Mouse (Mus musculus): ENCODE measurements around the gene Ahsa1. TPM values are rescaled to one million over a fixed set of nuclear protein-coding genes. Genes with fewer than 3 reads are reported as not detected.
A peak's percentile ranks its signal among the peaks of the same experiment; 100 is the strongest.
"Not testable (repeated sequence)": the region's sequence is repeated elsewhere in the genome, so short reads cannot be mapped to it uniquely, and the experiment has no call there.

The Ahsa1 gene
- 100 to 1,000 TPM; 104 to 108 TPM for total RNA-seq (2021)
- long read RNA-seq, experiment 1, transcript Ahsa1-201 (9 exons, 1,377 nt) = major isoform, 94 of 101 reads
- long read RNA-seq, experiment 1, partial matches to known transcripts = 1 of 101 reads
- long read RNA-seq, experiment 1, other reads (novel, unspliced or antisense) = 6 of 101 reads
- long read RNA-seq, experiment 2, transcript Ahsa1-201 (9 exons, 1,377 nt) = major isoform, 127 of 130 reads
- long read RNA-seq, experiment 2, partial matches to known transcripts = 1 of 130 reads
- long read RNA-seq, experiment 2, other reads (novel, unspliced or antisense) = 1 of 130 reads

DNA sequence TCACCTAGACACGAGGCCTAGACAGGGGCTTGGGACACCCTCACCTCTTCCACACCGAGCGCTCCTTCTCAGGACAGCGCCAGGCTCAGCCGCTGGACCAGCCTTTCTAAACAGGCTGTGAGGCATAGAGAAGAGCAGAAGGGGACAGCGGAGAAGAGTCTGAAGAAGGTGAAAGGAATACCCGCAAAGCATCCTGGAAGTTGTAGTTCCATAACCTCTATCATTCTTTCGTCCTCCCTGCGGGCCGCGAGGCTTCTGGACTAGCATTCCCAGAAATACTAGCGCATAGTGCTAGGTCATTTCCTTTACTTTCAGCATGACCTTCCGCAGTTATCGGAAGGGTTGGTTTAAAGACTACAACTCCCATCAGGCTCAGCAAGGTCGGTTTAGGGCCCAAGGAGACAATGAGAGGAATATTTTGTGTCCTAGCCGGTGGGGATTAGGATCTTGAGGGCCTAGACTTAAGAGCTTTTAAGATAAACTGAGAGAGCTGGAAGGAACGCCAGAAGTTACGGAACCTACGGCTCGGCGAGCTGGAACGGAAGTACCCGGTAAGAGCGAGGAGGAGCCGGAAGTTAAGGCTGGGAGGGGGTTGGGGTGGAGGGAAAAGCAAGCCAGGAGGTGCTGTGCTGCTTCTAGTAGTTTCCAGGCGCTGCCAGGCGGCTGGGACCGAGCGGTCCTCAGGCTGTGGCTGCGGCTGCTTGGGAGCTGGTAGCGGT lies at the start of gene Ahsa1, which contains the start of gene Vipas39:
Gene Ahsa1, plus strand, starts transcription at position 372 of the 719 bp plus-strand sequence.
Gene Vipas39, minus strand, starts transcription at position 149 of the 719 bp plus-strand sequence.
- DNase-seq = peak; percentile 68

DNA sequence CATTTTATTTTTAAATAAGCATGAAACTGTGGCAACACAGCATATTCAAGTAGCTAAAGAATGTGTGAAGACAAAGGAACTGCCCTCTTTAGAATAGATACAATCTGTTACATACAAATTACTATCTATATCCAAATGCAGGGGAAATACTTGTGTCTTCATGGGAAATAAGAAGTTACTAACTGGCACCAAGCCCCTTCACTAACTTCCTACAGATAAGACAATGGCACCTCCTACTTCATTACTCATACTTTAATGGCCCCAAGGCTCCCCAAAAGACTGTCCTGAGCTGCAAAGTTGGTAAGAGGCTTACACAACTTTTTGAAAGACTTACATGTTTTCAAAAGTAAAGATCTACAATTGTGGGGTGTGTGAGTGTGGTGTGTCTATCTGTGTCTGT lies 48.7 kb upstream of the Ahsa1 start:
- DNase-seq = no peak

DNA sequence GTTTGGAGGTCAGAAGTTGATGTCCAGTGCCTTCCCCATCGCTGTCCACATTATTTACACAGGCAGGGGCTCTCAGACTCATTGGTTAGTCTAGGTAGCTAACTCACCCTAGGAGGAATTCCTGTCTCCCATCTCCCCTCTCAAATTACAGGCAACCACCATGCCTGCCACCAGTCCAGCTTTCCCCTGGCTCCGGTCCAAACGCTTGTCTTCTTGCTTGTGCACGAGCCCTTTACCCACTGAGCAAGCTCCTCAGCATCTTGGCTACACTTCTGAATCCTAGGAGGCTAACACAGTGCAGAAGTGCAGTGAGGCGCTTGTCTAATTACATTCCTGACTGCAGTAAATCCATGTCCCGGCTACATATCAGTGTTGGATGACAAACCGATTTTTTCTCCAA lies 46.9 kb upstream of the Ahsa1 start:
- DNase-seq = peak; percentile 43

DNA sequence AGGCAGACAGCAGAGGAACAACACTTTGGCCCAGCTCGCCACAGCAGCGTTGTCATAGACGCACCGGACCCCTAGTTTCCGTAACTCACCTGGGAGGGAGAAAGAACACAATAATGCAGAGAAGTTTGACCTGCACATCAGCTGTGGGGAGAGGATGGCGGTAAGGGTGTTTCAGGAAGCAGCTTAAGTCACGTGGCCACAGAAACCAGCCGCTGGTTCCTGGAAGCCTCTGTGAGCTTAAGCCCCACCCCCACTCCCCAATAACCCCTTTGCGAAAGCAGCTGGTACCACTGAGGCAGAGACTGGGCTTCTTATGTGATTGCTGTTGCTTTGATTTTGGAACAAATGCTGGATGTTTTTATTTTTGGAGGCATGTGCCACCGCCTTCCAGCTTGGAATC lies 41.3 kb upstream of the Ahsa1 start:
- no peak for DNase-seq

DNA sequence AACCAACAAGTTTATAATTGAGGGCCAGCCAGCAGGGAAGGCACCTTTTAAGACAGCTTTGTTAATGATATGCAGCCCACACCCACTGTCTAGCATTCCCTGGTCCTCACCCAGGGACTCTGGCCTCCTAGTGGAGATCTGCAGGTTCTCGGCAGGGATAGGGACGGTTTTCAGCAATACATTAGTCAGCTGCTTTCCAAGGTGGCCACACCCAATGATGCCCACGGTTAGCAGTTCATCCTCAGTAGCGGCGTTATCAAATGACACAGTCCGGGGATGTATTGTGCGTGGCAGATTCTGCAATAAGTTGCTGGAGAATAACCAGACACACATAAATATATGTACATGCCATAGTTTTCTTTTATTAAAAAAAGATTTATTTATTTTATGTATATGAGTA lies 39.5 kb upstream of the Ahsa1 start:
- DNase-seq = no peak

DNA sequence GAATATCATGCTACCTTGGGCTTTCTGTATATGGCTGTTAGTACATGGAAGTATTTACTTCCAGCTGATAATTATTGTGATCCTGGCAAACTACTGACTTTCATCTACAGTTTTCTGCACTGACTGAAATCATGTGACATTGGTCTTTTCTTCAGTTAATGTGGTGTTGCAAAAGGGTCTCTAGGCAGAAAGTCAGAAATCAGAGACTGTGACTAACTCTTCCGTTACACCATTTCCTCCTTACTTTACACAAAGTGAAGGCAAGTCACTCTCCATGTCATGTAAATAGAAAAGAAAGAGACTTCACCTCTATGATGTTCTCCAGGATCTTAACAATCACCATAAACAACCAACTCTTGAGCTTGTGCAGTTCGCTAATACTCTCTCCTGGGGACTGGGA lies 36.6 kb upstream of the Ahsa1 start:
- no peak for DNase-seq

DNA sequence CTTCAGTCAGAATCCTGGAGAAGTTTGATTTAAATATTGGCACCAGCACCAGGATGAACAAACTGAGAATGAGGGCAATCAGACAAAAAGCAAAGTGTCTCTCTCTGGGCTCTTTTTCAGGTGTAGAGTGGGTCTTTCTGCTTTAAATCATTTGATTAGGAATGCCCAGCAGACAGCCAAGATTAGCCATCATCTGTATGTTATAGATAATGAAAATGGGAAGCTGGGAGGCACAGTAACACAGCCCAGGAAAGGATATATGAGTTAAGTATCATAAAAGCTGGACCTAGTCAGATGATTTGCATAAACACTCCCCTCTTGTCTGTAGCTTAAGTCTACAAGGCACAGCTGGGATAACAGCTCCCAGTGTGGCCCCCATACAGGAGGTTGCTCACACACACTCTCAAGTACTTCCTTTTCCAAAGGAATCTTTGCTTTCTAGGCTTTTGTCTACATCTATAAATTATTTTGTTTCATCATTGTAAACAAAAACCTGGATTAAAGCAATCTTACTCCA lies 35.8 kb upstream of the Ahsa1 start:
- DNase-seq = no peak

DNA sequence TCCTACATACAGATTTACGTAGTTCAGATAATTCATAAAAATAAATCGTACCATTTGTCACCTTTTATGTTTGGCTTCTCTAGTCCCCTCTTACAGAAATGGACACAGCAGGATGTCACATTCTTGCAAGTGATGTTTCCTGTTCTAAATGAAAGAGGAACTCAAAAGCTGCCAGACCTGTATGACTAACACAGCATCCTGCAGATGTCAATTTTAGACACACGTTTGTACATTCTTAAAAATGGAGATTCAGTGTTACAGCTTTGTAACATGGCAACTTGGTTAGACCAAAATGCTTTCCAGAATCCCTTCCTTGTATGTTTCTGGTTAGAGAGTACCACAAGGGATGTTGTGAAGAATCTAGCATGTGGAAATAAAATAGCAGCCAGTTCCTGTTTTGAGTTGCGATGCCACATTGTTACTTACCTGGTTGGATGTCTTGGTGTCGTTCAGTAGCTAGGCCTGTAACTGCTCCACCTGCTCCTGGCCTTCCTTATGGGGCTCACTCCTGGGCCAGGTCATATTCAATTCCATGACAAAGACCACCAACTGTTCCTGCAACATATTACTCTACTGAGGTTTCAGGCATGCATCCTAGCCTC lies 29.3 kb upstream of the Ahsa1 start:
- DNase-seq = no peak

DNA sequence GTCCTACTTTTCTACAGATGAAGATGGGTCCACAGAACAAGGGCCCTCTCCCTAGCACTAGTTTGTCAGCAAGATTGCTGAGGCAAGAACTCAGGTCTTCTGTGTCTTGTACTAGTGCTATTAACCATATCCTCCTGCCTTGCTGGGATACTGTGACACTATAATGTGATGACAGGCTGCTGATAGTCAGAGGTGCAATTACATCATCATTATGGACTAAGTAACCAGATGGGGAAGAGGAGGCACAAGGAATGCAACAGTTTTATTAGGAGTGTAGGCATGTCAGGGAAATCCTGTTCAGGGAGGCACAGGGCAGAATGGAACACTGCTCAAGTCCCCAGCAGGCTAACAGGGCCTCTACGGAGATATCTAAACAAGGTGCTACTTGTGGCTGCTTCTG lies 27.6 kb upstream of the Ahsa1 start, which contains the start of gene Noxred1:
Gene Noxred1, minus strand, starts transcription at position 101 of the 400 bp plus-strand sequence.
- DNase-seq = no peak

DNA sequence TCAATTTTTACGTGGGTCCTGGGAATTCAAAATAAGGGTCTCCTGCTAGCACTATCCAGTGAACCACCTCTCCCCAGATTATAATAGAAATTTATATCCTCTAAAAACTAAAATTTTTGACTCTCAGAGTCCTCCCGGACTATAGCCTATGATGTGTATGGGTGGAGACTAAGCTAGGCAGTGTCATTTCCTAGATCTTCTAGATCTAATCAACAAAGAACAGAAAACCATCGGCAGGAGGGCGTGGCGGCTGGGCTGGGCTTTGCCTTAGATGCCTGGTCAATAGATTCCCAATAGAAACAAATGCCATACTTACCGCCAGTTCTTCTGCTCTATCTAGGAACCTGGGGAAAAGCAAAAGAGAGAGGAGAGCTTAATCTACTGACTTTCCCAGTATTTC lies 16.1 kb upstream of the Ahsa1 start:
- DNase-seq = no peak

DNA sequence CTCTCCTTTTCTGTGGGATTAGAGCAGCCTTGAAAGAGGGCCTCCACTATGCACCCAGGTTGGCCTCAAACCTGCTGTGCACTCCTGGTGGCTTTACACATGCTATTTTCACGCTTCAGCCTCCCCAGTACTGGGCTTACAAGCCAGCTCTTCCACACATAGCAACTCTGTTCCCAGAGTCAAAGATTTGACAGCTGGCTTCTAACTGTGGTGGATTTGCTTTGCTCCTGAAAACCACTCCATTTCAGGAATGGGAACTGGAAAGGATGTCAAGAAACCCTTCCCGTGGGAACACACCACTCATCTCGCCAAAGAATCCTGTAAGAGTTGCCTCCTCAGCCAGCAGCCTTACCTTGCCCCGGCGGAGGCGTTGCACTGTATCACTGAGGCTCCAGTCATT lies 12.4 kb upstream of the Ahsa1 start:
- DNase-seq = no peak

DNA sequence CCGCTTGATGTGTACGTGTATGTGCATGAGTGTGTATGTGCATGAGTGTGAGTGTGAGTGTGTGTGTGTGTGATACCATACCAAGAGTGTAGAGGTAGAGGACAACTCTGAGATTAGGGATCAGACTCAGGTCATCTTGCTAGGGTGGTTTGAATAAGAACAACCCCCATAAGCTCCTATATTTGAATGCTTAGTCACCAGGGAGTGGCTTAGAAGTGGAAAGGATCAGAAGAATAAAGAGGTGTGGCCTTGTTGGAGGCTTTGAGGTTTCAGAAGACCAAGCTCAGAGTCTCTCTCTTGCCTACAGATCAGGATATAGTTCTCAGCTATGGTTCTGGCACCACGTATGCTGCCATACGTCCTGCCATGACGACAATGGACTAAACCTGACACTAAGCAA lies 9.7 kb upstream of the Ahsa1 start:
- no peak for DNase-seq

DNA sequence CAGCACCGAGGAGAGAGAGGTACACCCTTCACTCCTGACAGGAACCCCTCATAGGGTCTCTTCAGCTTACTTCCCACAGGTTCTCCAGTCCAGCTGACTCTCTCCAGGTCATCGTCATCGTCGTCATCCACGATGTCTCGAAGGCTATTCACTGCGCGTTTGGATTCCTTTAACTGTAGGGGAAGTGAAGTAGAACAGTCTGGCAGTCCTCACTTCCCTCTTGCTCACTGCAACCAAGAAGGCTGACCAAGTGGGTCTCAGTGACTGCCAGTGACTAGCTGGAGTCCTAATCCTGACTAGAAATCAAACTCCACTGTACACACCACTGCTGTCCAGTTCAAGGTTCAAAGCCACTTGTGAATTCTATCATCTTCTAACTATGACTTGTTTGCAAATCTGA lies 5.7 kb upstream of the Ahsa1 start:
- DNase-seq = no peak

DNA sequence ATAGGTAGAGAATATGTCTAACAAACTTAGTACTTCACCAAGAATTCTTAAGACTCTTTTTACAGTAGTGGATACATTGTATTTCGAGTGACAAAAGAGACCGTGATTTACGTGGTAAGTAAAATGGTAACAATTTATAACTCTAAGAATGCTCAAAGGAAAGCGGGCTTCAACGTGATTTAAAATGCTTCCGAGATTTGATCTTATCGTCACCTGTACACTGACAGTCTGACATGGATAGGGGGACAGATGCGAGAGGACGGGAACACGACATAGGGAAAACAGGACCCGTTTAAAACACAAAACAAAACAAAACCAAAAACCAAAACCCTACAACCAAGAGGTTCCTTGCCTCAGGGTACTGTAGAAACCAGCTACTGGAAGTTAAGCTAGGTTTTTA lies 835 bp upstream of the Ahsa1 start:
- no peak for DNase-seq

DNA sequence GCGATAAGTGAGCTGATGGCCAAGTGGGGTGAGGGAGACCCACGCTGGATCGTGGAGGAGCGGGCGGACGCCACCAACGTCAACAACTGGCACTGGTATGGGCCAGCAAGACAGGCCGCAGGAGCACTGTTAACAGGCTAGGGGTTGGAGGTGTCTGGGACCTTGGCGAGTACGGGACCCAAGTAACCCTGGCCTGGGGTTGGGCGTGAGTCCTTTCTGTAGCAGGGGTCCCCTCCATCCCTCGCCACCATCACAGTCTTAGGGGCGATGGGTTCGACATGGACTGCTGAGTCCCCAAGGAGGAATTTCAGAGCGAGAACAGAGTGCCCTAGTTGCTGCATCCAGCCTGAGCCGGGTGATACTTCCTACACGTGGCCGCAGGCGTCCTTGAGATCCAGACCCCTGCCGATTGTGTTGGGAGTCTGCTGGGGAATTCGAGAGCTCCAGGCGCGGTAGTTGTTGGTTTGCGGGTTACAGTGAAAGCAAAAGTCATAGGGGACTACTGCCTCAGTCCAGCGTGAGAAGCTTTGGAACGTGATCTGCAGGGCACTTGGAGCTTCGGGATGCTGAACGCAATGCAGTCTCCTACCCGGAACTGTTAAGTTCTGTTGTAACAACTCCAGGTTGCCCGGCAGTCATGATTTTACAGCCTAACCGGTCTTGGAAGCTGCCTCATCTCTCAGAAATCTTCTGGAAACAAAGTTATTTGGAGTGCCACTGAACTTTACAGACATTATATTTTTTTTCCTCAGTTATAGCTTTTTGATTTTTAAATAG lies 736 bp downstream of the Ahsa1 start:
- DNase-seq = no peak

DNA sequence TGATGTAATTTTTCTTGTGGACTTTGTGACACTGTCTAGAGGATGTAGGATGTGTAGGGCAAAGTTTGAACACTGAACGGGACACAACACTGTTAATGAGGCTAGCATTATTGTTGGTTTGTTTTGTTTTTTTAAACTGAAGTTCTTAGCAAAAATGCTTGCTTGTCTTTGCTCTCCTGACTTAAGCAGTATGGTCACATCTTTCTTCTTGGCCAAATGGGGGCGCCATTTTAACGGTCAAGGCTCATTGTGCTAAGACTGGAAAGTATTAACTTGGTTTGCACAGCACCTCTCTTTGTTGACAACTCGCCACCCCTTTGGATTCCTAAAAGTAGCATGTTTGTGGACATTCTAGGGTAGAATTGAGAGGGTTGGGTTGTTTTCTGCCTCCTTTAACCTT lies 1.4 kb downstream of the Ahsa1 start:
- no peak for DNase-seq

DNA sequence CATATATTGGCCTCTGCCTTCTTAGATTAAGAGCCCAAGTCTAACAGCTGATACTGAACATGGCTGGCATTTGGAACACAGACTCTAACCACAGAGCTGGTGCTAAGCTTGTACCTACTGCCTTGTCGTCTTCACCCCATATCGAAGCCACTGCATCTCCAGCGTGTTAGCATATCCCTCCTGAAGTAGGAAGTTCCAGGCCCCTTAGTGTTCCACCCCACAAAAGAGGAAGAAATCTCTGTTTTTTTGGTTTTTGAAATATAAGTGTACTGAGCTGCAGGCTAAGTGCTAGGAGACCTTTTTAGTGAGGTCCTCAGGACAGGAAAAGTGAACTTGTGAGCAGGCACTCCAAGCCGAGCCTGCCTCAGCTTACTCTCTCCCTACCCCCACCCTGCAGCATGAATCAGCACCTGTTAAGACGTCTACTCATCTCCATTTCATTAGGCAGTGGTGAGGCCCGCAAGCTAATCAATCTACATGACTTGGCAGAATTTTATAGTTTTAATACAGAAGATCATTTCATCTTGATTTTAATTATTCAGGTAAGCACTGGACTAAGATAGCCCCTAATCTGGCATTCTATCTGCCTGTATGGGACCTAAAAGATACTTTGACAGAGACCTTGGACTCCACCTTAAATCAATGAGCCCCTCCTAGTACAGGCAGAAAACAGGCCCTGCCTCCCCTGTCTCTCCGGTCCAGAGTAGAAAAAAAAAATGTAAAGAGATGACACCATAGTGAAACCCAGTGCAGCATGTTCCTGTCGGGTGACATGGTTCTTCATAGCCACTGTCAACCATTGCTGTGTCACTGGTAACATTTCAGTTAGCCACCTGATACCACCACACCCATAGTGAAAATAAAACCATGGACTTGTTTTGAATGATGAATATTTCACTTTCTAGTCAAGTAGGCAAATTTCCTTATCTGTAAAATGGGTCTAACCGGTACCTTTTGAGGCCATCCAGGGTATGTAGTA lies 8.9 kb downstream of the Ahsa1 start:
- DNase-seq = no peak

DNA sequence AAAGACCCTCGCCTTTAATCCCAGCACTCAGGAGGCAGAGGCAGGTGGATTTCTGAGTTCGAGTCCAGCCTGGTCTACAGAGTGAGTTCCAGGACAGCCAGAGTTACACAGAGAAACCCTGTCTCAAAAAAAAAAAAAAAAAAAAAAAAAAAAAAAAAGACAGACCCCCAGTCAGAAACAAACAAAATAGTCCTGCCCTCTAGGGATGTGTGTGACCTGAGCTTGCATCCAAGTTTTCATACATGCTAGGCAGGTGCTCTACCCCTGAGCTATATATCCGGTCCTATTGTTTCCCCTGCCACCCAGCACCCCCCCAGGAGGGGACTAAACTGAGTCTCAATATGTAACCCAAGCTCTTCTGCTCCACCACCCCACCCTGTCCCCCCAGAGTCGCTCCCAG lies 11.0 kb downstream of the Ahsa1 start:
- DNase-seq = not testable (repeated sequence)

DNA sequence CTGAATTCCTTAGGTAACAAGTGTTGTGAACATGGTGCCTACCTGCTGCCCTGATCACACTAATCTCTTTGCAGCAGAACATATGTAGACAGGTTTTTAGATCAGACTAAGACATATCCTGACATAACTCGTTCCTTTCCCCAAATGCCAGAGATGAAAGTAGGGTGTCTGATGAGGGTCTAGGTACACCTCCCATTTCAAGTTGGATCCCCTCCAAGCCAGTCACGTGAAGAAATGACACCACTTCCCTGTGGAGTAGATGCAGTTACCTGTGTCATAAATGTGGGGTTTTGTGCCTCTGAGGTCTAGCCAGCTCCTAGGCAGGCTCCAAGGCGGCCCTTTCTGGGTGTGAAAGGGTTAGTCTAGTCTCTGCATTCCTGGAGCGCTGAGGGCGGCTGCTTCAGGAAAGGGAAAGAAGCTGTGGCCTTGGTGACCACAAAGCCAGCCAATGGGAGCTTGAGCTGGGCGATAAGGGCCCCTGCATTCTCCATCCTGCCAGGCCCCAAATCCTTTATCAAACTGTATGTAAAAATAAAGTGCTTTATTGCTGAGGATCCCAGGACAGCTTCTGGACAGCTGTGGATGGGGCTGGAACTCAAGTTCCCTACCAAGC lies 11.9 kb downstream of the Ahsa1 start:
- no peak for DNase-seq

DNA sequence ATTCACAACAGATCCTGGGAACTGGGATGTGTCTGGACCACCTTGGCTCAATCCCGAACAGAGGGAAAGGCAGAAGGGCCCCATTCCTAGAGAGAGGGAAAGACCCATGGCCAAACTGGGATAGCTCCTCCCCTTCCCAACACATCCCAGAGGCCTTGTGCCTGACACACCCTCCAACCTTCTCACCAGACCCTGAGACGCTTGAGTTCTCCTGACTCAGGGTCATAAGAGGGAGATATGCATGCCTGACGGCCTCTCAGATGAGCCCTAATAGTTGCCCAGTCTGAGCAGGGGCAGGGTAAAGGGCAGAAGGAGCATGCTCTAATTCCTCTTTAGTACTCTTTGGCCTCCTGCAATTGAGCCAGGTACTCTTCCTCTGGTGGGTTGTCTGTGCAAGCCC lies 13.1 kb downstream of the Ahsa1 start:
- DNase-seq = no peak

DNA sequence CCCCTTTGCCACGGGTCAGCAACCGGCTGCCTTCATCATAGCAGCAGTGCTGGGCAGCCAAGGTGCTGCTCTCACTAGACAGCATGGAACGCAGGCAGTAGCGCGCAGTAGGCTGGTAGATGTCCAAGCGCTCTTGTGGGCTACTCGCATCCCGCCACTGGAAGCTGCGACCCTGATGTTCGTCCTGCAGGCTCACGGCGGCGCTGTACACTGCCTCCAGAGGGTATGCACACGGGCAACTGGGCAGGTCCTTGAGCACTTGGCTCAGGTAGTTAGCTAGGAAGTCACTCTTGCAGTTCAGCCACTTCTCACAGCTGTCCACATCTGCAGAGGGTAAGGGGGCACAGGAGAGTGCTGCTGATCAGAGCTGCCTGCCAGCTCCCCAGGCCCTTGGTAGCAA lies 13.6 kb downstream of the Ahsa1 start:
- no peak for DNase-seq

All from gastrocnemius, postnatal 10 days (tissue).